Comparison of ENCODE assay signal across 11 mouse cellular contexts in the genomic region with DNA sequence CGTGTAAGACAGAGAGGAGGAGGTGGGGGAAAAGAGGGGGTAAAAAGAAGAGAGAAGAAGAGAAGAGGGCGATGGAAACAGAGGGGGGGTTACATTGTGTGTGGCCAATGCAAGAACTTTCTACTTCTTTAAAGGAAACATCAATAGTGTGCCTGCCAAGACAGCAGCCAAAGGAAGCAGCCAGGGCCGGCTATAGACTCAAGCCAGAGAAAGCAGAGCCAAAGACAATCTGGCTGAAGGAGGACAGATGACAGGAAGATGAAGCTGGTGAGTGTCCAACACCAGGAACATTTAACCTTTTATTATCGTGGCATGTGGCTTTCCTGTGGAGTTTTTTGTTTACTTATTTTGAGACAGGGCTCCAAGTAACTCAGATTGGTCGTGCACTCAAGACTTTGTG.
DNase-seq lines count a peak whose midpoint lies in the region; ATAC-seq and TF ChIP-seq lines count a peak whose summit lies in the region.
"Had no signal": no experiment of that assay in that cellular context is flagged by ENCODE, and none has a peak within 500 bp of the region (broad histone marks: within the 10 kb centered on the region; RNA-seq: fewer than 3 reads in every experiment).

No protein-coding gene starts in this region.

- no peaks in the 10 kb centered on the region for H3K27me3 ChIP-seq in hindbrain, postnatal 0 days (ENCODE audit: insufficient read depth, low read length)
- no peaks in the 10 kb centered on the region for H3K27me3 ChIP-seq in hindbrain, embryonic 14.5 days (ENCODE audit: control insufficient read depth, insufficient read depth, low read length)
- H3K27me3 ChIP-seq in forebrain, embryonic 12.5 days, result no peaks in the 10 kb centered on the region
- no peaks in the 10 kb centered on the region for H3K27me3 ChIP-seq in forebrain, embryonic 16.5 days (replicated peaks; ENCODE audit: control insufficient read depth, insufficient read depth, low read length)
- H3K27me3 ChIP-seq: forebrain, embryonic 15.5 days; limb, embryonic 13.5 days; midbrain, embryonic 12.5 days had no signal

- 39% methylated on average over 5 of the region's 5 CpGs for WGBS in hindbrain, postnatal 0 days
- 52% methylated on average over 5 of the region's 5 CpGs for WGBS in hindbrain, embryonic 14.5 days
- 76% methylated on average over 5 of the region's 5 CpGs for WGBS in forebrain, embryonic 12.5 days
- WGBS in forebrain, embryonic 16.5 days, result 47% methylated on average over 5 of the region's 5 CpGs

- H3K4me2 ChIP-seq in hindbrain, postnatal 0 days (ENCODE audit: low read depth, low read length), result no peak overlapping the region
- no peak overlapping the region for H3K4me2 ChIP-seq in hindbrain, embryonic 14.5 days (replicated peaks)
- H3K4me2 ChIP-seq in forebrain, embryonic 12.5 days, result no peak overlapping the region
- H3K4me2 ChIP-seq in forebrain, embryonic 16.5 days (ENCODE audit: low read length), result no peak overlapping the region
- H3K4me2 ChIP-seq: forebrain, embryonic 15.5 days; limb, embryonic 13.5 days; midbrain, embryonic 12.5 days had no signal

- peak; percentile 69 for DNase-seq in hindbrain, postnatal 0 days (ENCODE audit: low spot score)
- DNase-seq in hindbrain, embryonic 14.5 days (ENCODE audit: low spot score), result no peak
- peak; percentile 58 for DNase-seq in brain, adult 2 months (ENCODE audit: low read depth, low spot score)
- peak; percentile 21 to 32 for DNase-seq in cerebellum, postnatal 36 days
- peak; percentile 53 to 72 for DNase-seq in kidney, postnatal 25 days
- no peak for DNase-seq in ovary, postnatal 36 days (ENCODE audit: low spot score)

- no peaks in the 10 kb centered on the region for H3K4me1 ChIP-seq in hindbrain, postnatal 0 days (ENCODE audit: insufficient read depth, low read length)
- H3K4me1 ChIP-seq in hindbrain, embryonic 14.5 days (replicated peaks; ENCODE audit: control insufficient read depth, insufficient read depth, low read length), result no peaks in the 10 kb centered on the region
- H3K4me1 ChIP-seq in forebrain, embryonic 12.5 days, result no peaks in the 10 kb centered on the region
- H3K4me1 ChIP-seq in forebrain, embryonic 16.5 days (replicated peaks; ENCODE audit: control insufficient read depth, insufficient read depth, low read length), result 0 out of 2 replicates have a peak, but pooled peaks cover 2% of the 10 kb centered on the region
- H3K4me1 ChIP-seq: forebrain, embryonic 15.5 days; limb, embryonic 13.5 days; midbrain, embryonic 12.5 days had no signal

- H3K4me3 ChIP-seq in hindbrain, postnatal 0 days (ENCODE audit: low read length), result no peak overlapping the region
- no peak overlapping the region for H3K4me3 ChIP-seq in hindbrain, embryonic 14.5 days (replicated peaks; ENCODE audit: low read length)
- no peak overlapping the region for H3K4me3 ChIP-seq in forebrain, embryonic 12.5 days (replicated peaks)
- no peak overlapping the region for H3K4me3 ChIP-seq in forebrain, embryonic 16.5 days (replicated peaks; ENCODE audit: low read length)
- H3K4me3 ChIP-seq: forebrain, embryonic 15.5 days; limb, embryonic 13.5 days; midbrain, embryonic 12.5 days had no signal

- H3K27ac ChIP-seq in hindbrain, postnatal 0 days, result no peak overlapping the region
- no peak overlapping the region for H3K27ac ChIP-seq in hindbrain, embryonic 14.5 days
- no peak overlapping the region for H3K27ac ChIP-seq in forebrain, embryonic 12.5 days
- no peak overlapping the region for H3K27ac ChIP-seq in forebrain, embryonic 16.5 days (ENCODE audit: low read length)
- H3K27ac ChIP-seq: forebrain, embryonic 15.5 days; limb, embryonic 13.5 days; midbrain, embryonic 12.5 days had no signal

- no peak for TF ChIP-seq CTCF in hindbrain, postnatal 0 days (IDR thresholded peaks at IDR 0.05; ENCODE audit: low read depth)

- no peaks in the 10 kb centered on the region for H3K36me3 ChIP-seq in hindbrain, postnatal 0 days (ENCODE audit: insufficient read depth, low read length)
- H3K36me3 ChIP-seq in hindbrain, embryonic 14.5 days (replicated peaks; ENCODE audit: control insufficient read depth, insufficient read depth), result no peaks in the 10 kb centered on the region
- no peaks in the 10 kb centered on the region for H3K36me3 ChIP-seq in forebrain, embryonic 12.5 days (replicated peaks)
- H3K36me3 ChIP-seq in forebrain, embryonic 16.5 days (ENCODE audit: control insufficient read depth, insufficient read depth), result no peaks in the 10 kb centered on the region
- H3K36me3 ChIP-seq: forebrain, embryonic 15.5 days; limb, embryonic 13.5 days; midbrain, embryonic 12.5 days had no signal

- H3K9me3 ChIP-seq in hindbrain, postnatal 0 days (ENCODE audit: low read length), result no peaks in the 10 kb centered on the region
- H3K9me3 ChIP-seq in hindbrain, embryonic 14.5 days (ENCODE audit: control insufficient read depth, low read length), result no peaks in the 10 kb centered on the region
- no peaks in the 10 kb centered on the region for H3K9me3 ChIP-seq in forebrain, embryonic 12.5 days
- H3K9me3 ChIP-seq in forebrain, embryonic 16.5 days (ENCODE audit: control insufficient read depth, low read length), result no peaks in the 10 kb centered on the region
- H3K9me3 ChIP-seq: forebrain, embryonic 15.5 days; limb, embryonic 13.5 days; midbrain, embryonic 12.5 days had no signal

- ATAC-seq in hindbrain, postnatal 0 days, result peak; percentile 77
- ATAC-seq in hindbrain, embryonic 14.5 days (ENCODE audit: low FRiP score), result no peak
- no peak for ATAC-seq in forebrain, embryonic 12.5 days (ENCODE audit: low FRiP score)
- ATAC-seq in forebrain, embryonic 16.5 days, result no peak
- ATAC-seq: forebrain, embryonic 15.5 days had no signal

- H3K9ac ChIP-seq in hindbrain, postnatal 0 days (replicated peaks; ENCODE audit: low read length), result no peak overlapping the region
- H3K9ac ChIP-seq in hindbrain, embryonic 14.5 days, result no peak overlapping the region
- no peak overlapping the region for H3K9ac ChIP-seq in forebrain, embryonic 12.5 days
- H3K9ac ChIP-seq in forebrain, embryonic 16.5 days (replicated peaks; ENCODE audit: low read depth, low read length), result no peak overlapping the region
- H3K9ac ChIP-seq: forebrain, embryonic 15.5 days; limb, embryonic 13.5 days; midbrain, embryonic 12.5 days had no signal

Comparison
In these comparisons a context has a peak if more than half of its experiments do, and no peak if none do; other contexts are left out.
1. DNase-seq: peak in hindbrain, postnatal 0 days (single experiment), brain, adult 2 months (single experiment), cerebellum, postnatal 36 days (2 of 2) and kidney, postnatal 25 days (2 of 2); none in hindbrain, embryonic 14.5 days (single experiment) and ovary, postnatal 36 days (single experiment).